Mouse (Mus musculus) lung, adult 2 months (tissue): ENCODE measurements around the gene Slc34a1.

ENCODE experiments used
- CTCF ChIP-seq: fragments of 200-500 bp; IDR thresholded peaks from 2 replicates; pipeline ENCODE4 v1.5.1; 2011; ENCODE audit warnings: mild to moderate bottlenecking, low read length, control low read depth; ENCODE audit not compliant: insufficient read depth
- POLR2A ChIP-seq: fragments of 200-500 bp; IDR thresholded peaks from 2 replicates; pipeline ENCODE4 v1.6.1; 2011; ENCODE audit warnings: low read depth, mild to moderate bottlenecking, control low read depth, low read length, borderline replicate concordance; ENCODE audit errors: extremely low read depth

- TF ChIP-seq CTCF (0 out of 2 replicates have a peak, but pooled peaks have one; percentile 6), POLR2A (no peak)
Measured at GRCm38 (mm10) chr13:55449679-55450441, 51.9 kb downstream of the Slc34a1 start.
